In genomic region chr5:73399768-73400526, GRCm38 (mm10) we compare ENCODE assay signal across 12 mouse cellular contexts. TPM values are rescaled to one million over a fixed set of nuclear protein-coding genes. Genes with fewer than 3 reads are reported as not detected.
DNase-seq lines count a peak whose midpoint lies in the region; ATAC-seq and TF ChIP-seq lines count a peak whose summit lies in the region.
"Had no signal": no experiment of that assay in that cellular context is flagged by ENCODE, and none has a peak within 500 bp of the region (broad histone marks: within the 10 kb centered on the region; RNA-seq: fewer than 3 reads in every experiment).

No protein-coding gene starts in this region.

- H3K4me2 ChIP-seq in heart, embryonic 12.5 days = no peak overlapping the region
- H3K4me2 ChIP-seq in intestine, embryonic 16.5 days (ENCODE audit: low read depth, low read length) = no peak overlapping the region
- H3K4me2 ChIP-seq in stomach, postnatal 0 days (replicated peaks; ENCODE audit: low read depth) = no peak overlapping the region

- no peaks in the 10 kb centered on the region for H3K9me3 ChIP-seq in heart, embryonic 12.5 days (replicated peaks)
- no peaks in the 10 kb centered on the region for H3K9me3 ChIP-seq in intestine, embryonic 16.5 days (ENCODE audit: control insufficient read depth, low read length)
- no peaks in the 10 kb centered on the region for H3K9me3 ChIP-seq in stomach, postnatal 0 days (ENCODE audit: control insufficient read depth, low read length)
- H3K9me3 ChIP-seq: limb, embryonic 10.5 days had no signal

- TF ChIP-seq EP300 in stomach, postnatal 0 days (optimal IDR thresholded peaks at IDR 0.05) = no peak

- peaks cover 28% of the 10 kb centered on the region for H3K27me3 ChIP-seq in heart, embryonic 12.5 days (replicated peaks)
- H3K27me3 ChIP-seq in intestine, embryonic 16.5 days (replicated peaks; ENCODE audit: control insufficient read depth, insufficient read depth, low read length) = peaks cover 4% of the 10 kb centered on the region
- H3K27me3 ChIP-seq in stomach, postnatal 0 days (ENCODE audit: control insufficient read depth, insufficient read depth, low read length) = no peaks in the 10 kb centered on the region

- no peak for DNase-seq in heart, adult 9 months (ENCODE audit: low spot score in 2 of 2)
- peak; percentile 21 for DNase-seq in testis, postnatal 14 days (ENCODE audit: low spot score)
- no peak for DNase-seq in testis, postnatal 10 days (ENCODE audit: low spot score)
- DNase-seq in stomach, postnatal 0 days (ENCODE audit: low spot score) = no peak
- no peak for DNase-seq in right cerebral cortex, adult 18-20 months
- no peak for DNase-seq in left cerebral cortex, postnatal 4 days

- ATAC-seq in heart, embryonic 12.5 days (ENCODE audit: insufficient number of reproducible peaks, low FRiP score) = peak; percentile 39; the same call in 1 of the 2 replicates
- ATAC-seq in intestine, embryonic 16.5 days = peak; percentile 52; the same call in 1 of the 2 replicates
- ATAC-seq in stomach, postnatal 0 days (ENCODE audit: low FRiP score, low TSS enrichment) = 0 out of 2 replicates have a peak, but pooled peaks have one; percentile 19

- no peak for TF ChIP-seq CTCF in stomach, postnatal 0 days (IDR thresholded peaks at IDR 0.05; ENCODE audit: low read depth)

- H3K27ac ChIP-seq in heart, embryonic 12.5 days (ENCODE audit: poor library complexity, severe bottlenecking) = no peak overlapping the region
- H3K27ac ChIP-seq in intestine, embryonic 16.5 days (ENCODE audit: low read length) = no peak overlapping the region
- H3K27ac ChIP-seq in stomach, postnatal 0 days (replicated peaks) = no peak overlapping the region
- H3K27ac ChIP-seq: limb, embryonic 10.5 days; macrophage had no signal

- no peak overlapping the region for H3K9ac ChIP-seq in heart, embryonic 12.5 days
- H3K9ac ChIP-seq in intestine, embryonic 16.5 days (ENCODE audit: low read depth, low read length) = no peak overlapping the region
- H3K9ac ChIP-seq in stomach, postnatal 0 days (ENCODE audit: low read length) = no peak overlapping the region

- H3K4me1 ChIP-seq in heart, embryonic 12.5 days (replicated peaks) = peaks cover 8% of the 10 kb centered on the region
- no peaks in the 10 kb centered on the region for H3K4me1 ChIP-seq in intestine, embryonic 16.5 days (ENCODE audit: control insufficient read depth, insufficient read depth, low read length)
- H3K4me1 ChIP-seq in stomach, postnatal 0 days (replicated peaks; ENCODE audit: control insufficient read depth, insufficient read depth) = no peaks in the 10 kb centered on the region
- H3K4me1 ChIP-seq: limb, embryonic 10.5 days had no signal

- WGBS in heart, embryonic 12.5 days = 28% methylated on average over 7 of the region's 7 CpGs
- 43% methylated on average over 7 of the region's 7 CpGs for WGBS in intestine, embryonic 16.5 days
- WGBS in stomach, postnatal 0 days = 31% methylated on average over 7 of the region's 7 CpGs

- no peaks in the 10 kb centered on the region for H3K36me3 ChIP-seq in heart, embryonic 12.5 days
- H3K36me3 ChIP-seq in intestine, embryonic 16.5 days (ENCODE audit: control insufficient read depth, insufficient read depth, low read length) = no peaks in the 10 kb centered on the region
- H3K36me3 ChIP-seq in stomach, postnatal 0 days (ENCODE audit: control insufficient read depth, insufficient read depth, low read length) = no peaks in the 10 kb centered on the region
- H3K36me3 ChIP-seq: limb, embryonic 10.5 days had no signal

- intact Hi-C loops in left cerebral cortex, postnatal 4 days (cut with DNase I) = no loop called here

- H3K4me3 ChIP-seq in heart, embryonic 12.5 days = no peak overlapping the region
- no peak overlapping the region for H3K4me3 ChIP-seq in intestine, embryonic 16.5 days (ENCODE audit: low read length)
- no peak overlapping the region for H3K4me3 ChIP-seq in stomach, postnatal 0 days (ENCODE audit: low read depth, low read length)
- H3K4me3 ChIP-seq: limb, embryonic 10.5 days had no signal

RNA-seq across cellular contexts. Expression of gene Cwh43, which starts 5.9 kb away (rescaled TPM):
- polyA plus RNA-seq in heart, embryonic 12.5 days (2016; fragmentation: Nextera tagmentation; extraction: Ambion mirVana) = not detected in 2 replicates
- 0.13 and 0.16 TPM in 2 replicates for polyA plus RNA-seq in intestine, embryonic 16.5 days (2015; fragmentation: Nextera tagmentation; extraction: Ambion mirVana)
- 8.6 and 10.9 TPM in 2 replicates for polyA plus RNA-seq in stomach, postnatal 0 days (2015; fragmentation: Nextera tagmentation; extraction: Ambion mirVana)
- 1 to 10 TPM; 3.5 to 4.2 TPM for total RNA-seq in left cerebral cortex, postnatal 4 days (2021)
- total RNA-seq: common myeloid progenitor, adult 5-6 weeks; granulocyte monocyte progenitor cell, adult 5-6 weeks had no signal
- polyA plus RNA-seq: limb, embryonic 10.5 days; macrophage had no signal

RNA-seq across cellular contexts. Expression of gene Ociad2, which starts 59.1 kb away (rescaled TPM):
- 27.5 and 29.0 TPM in 2 replicates for polyA plus RNA-seq in heart, embryonic 12.5 days (2016; fragmentation: Nextera tagmentation; extraction: Ambion mirVana)
- polyA plus RNA-seq in intestine, embryonic 16.5 days (2015; fragmentation: Nextera tagmentation; extraction: Ambion mirVana) = 273 and 289 TPM in 2 replicates
- 162 and 173 TPM in 2 replicates for polyA plus RNA-seq in stomach, postnatal 0 days (2015; fragmentation: Nextera tagmentation; extraction: Ambion mirVana)
- total RNA-seq in left cerebral cortex, postnatal 4 days (2021) = 10 to 100 TPM; 26.0 to 30.7 TPM
